Mouse (Mus musculus) cerebellum, adult (tissue): ENCODE data around the gene 5330417H12Rik.

Experiments used
- ATAC-seq: cut with Nextera tagmentation; 2 replicates; pipeline ENCODE4 v1.9.2; 2017; ENCODE audit warnings: mild to moderate bottlenecking, moderate library complexity, mixed read lengths; ENCODE audit not compliant: insufficient number of reproducible peaks, low FRiP score, low TSS enrichment

5330417H12Rik gene

DNA sequence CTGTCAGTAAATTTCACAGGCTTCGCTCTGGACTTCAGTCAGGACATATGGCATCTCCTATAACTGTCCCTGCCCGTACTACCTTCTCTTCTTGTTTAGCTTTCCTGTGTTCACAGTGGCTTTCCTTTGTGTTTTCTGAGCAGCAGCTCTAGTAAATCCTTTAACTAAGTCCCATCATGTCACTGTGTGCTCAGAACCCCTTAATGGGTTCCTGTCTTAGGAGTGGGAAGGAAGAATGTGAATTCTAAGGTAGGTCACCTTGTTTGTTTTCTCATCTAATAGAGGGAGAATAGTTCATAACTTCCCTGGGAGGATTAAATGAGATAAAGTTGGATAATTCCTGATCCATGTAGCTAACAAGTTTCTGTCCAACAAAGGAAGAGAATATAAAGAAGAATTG is at the start of gene 5330417H12Rik:
Gene 5330417H12Rik (minus strand): TSS at position 101 of the 400 bp plus-strand sequence.
- no peak for ATAC-seq

DNA sequence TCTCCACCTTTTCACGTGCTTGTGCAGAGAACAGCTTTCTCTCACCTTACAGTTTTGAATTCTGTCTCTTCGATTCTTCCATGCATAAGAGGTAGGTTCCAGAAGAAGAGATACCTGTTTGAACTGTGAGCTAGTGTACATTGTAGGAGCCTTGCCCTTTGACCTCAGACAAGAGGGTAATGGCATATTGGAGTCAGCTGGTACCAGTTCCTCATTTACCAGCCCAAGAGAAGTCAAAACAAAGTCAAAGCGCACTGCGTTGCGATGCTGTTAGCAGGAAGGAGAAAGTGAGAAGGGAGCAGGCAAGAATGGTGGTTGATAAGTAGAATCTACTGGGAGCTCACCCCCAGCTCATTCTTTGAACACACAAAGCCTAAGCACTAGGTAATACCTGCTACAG is 43.6 kb upstream of the 5330417H12Rik start:
- no peak for ATAC-seq

DNA sequence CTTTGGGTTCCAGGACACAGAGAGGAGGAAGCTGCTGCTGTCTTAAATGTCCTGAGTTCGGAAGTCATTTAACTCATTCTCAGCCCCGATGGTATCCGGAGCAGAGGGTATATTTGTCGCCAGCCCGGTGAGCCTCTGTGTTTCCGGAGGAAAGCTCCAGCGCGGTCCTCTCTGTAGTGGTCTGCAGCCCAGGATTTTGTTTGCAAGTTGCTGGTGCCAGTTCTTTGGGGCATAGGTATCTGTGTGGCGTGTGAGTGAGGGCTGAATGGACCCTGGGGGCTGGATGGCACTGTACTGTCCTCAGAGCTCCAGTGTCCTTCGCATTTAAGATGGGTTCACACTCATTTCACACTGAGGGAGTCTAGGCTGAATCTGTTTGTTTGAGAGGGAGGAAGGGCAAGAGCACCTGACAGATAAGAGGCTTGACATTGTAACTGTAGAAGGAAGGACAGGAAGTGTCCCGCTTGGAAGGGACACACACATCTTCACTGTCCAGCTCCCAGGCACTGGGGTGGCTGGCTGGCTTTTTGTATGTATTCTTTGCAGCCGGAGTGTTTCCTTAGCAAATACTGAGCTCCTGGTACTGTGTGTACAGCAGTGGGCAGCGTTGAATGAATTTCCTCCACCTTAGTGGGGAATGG is 41.4 kb upstream of the 5330417H12Rik start:
- no peak for ATAC-seq

DNA sequence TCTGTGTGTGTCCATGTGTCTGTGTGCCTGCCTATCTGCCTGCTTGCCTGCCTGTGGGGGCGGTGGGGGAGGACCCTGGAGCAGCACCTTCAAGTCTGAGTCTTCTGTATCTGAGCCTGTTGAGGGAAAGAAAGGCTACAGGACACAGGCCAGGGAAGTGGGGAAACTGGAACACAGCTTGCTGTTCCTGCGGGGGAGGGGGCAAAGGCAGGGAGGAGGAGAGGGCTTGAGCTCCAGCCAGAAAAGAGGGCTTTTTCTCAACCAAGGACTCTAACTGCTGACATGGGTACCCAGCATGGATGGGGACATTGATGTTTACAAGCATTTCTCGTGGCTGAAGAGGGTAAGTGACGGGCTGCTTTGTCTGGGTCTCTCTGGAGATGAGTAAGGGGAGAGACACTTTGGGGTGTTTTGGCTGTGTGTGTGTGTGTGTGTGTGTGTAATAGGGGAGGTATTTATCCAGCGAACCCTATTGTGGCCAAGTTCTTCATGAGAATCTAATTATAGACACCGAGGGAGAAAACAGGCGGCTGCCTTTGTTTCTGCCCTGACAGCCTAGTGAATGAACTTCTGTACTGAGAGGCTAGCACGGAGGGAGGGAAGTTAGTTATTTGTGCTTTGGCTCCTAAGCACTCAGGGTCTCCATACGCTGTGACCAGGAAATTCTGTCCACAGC is 40.8 kb upstream of the 5330417H12Rik start:
- ATAC-seq = no peak

DNA sequence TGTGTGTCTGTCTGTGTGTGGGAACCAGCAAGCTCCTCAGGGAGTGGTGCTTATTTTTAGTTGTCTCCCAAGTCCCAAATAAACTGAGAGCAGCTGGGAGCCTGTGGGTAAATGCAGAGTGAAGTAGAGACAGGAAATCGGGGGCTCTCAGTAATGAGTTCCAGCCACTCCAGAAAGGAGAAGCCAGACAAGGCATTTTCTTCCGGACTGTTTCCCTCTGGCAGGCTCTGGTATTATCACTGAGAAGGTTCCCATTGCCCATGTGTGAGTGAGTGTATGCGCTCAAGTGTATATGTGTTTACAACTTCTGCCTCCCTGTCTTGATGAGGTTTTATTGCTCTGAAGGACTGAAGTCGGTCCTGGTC is 40.2 kb upstream of the 5330417H12Rik start:
- no peak for ATAC-seq

DNA sequence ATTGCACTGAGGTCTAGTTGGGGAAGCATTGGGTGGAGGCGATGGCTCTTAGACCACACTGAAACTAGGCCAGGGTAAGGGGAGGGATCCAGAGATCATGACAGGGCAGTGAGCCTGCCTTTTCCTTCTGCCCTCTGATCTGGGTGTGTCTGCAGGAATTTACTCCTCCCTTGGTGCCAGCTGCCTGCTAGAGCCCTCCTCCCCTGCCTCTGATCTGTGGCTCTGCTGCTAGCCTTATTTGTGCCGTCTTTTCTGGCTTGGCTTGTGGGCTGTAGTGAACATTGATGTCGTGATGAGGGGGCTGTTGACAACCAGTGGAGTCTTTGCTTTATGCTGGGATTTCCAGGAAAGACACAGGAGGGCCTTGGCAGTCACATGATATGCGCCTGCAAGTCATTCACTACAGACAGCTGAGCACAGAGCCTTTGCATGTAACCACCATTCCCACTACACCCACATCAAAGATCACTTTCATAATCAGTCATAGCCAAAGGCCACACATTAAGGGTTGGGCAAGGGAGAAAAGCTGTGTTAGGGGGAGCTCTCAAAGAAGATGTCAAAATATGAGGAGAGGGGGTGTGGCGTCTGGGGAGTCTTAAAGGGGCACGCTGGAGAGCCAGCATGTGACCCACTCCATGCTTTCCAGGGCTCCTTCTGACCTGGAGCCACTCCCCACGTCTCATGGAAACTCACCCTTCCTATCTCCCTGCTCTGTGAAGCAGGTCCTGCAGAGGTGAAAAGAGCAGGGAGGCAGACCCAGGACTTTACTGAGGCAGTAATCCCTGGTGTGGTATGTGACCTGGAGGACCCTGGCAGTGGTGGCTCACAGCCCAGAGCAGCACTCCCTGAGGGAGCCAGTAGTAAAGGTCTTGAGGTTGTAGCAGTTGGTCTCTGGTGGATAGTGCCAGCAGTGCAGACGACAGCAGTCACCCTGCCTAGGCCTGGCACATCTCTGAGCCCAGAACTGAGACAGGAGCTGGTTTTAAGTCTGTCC is 39.4 kb upstream of the 5330417H12Rik start:
- no peak for ATAC-seq

DNA sequence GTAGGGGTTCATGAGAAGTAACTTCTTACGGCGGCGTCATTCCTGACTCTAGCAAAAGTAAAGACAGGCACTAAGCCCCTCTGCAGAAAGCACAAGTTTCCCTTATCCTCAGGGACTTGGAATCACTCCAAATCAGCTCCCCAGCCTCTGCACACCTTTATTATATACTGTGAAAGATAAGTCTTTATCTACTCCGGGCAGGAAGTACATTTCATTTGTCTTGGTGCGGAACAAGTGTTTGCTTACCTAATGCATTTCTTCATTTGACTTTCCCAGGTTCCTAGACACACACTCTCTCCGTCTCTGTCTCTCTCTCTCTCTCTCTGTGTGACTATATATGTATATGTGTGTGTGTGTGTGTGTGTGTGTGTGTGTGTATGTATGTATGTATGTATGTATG is 38.7 kb upstream of the 5330417H12Rik start:
- no peak for ATAC-seq

DNA sequence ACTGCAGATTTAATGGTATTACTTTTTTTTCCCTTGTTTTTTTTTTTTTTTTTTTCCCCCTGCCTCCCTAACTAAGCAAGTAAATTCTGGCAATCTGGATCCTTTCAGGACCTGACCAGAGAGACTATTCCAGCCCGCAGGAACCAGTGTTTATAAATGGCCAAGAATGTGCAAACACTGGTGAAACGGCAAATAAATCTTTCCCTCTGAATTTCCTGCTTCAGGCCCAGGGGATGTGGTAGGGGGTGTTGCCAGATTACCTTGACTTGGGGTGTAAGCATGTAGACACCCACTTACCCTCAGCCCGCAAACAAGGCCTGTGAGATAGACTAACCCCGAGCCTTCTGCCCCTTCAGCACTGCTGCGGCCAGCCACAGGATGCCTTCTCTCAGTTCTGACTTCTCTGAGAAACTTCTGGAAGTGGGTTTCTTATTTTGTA is 36.9 kb upstream of the 5330417H12Rik start:
- no peak for ATAC-seq

DNA sequence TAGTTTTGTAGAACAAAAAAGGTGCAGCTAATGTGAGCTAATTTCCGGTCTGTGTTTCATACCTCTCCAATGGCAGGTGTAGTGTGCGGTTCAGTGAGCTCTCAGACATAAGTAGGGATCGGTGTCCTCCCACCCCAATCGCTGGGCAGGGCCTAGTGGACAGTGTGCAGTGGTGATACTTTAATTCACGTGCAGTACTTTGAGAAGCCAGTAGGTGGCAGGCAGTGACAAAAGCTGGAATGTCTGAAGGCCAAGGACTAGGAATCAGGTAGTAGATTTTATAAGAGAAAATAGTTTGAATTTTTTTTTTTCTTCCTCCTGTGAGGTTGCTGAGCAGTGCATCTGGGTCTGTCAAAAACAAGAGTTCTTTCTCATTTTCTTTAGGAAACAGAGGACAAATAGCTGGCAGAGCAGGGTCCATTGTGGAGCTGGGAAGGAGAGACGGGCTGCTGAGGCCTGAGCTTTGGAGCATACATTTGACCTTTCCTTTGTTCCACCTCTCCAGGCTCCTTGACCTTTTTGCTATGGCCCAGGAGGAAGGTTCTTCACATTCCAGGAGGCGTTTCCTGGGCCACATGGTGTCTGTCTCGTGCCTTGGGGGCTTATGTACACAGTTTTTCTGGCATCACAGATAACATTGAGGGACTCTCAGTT is 36.4 kb upstream of the 5330417H12Rik start:
- 0 out of 2 replicates have a peak, but pooled peaks have one; percentile 54 for ATAC-seq

DNA sequence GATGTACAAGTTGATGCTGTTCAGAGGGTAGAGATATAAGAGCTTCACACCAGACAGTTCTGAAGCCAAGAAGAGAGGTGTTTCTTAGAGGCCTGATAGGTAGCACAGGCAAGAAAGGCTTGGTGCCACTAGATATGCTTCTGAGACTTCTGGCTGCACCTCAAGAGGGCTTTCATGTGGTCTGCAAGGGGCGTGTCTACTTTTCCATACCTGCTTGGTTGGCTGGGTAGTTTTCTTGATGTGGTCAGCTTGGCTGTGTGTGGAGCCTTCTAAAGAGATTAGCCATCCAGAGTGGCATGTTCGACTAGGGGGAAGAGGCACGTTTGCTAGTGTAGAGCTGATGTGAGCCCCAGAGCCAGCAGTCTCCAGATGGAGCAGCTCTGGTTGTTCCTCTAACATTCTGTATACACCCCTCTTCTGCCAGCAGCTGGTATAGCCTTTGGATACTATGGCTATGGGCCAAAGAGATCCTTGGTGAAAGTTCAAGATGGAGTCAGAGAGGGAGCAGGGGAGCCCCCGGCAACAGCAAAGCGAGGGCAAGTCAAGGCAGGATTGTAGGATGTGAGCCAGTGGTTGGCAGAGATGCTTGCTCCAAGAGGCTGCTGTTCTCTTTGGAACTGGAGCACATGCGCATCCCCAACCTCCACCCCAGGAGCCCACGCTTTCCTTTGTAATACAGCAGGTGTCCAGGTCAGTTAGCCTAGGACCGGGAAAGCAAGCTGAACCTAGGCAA is 34.4 kb upstream of the 5330417H12Rik start:
- ATAC-seq = no peak

DNA sequence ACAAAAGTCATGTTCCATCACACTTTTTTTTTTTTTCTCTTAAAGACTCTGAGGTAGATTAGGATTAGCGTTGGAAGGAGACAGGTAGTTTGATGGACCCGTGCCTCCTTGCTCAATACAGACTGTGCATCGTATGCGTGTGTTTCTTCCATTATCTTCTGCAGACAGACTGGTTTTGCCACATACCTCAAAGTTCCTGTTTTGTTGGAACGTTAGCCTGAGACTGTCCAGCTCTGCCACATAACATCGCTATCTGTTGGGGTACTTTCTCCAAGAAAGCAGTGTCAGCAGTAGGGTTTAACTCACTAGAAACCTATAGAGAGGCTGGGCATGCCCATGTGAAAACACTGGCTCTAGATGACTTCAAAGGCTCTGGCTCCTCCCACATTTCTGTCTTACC is 31.5 kb upstream of the 5330417H12Rik start:
- no peak for ATAC-seq

DNA sequence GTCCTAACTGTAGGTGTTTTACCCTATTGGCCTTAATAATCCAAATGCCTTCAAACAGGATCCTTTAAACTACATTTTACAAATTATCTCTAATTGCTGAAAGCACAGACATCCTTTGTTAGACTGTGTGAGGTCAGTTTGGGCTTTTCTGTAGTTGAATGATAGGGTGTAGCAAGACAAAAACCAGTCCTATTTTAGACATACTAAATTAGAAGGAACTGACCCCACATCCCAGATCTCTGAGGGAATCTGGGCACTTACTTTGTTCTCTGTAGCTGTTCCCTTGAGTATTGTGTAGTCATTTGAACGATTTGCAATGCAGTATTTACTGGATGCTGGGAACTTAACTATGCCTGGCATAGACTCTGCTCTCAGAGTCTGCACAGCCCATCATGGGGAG is 26.9 kb upstream of the 5330417H12Rik start:
- ATAC-seq = no peak

DNA sequence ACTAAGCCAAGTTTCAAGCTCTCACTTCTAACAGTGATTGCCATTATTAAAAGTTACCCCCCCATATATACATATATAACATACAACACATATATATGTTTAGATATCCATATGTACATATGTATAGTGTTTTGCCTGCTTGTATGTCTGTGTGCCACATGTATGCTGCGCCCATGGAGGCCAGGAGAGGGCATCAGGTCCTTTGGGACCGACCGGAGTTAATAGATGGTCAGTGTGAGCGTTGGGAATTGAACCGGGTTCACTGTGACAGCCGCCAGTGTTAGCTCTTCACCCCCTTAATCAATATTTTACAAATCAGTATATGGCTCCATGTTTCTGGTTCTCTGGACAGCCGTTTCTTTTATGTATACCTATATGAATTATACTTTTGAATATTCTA is 25.0 kb upstream of the 5330417H12Rik start:
- ATAC-seq = no peak

DNA sequence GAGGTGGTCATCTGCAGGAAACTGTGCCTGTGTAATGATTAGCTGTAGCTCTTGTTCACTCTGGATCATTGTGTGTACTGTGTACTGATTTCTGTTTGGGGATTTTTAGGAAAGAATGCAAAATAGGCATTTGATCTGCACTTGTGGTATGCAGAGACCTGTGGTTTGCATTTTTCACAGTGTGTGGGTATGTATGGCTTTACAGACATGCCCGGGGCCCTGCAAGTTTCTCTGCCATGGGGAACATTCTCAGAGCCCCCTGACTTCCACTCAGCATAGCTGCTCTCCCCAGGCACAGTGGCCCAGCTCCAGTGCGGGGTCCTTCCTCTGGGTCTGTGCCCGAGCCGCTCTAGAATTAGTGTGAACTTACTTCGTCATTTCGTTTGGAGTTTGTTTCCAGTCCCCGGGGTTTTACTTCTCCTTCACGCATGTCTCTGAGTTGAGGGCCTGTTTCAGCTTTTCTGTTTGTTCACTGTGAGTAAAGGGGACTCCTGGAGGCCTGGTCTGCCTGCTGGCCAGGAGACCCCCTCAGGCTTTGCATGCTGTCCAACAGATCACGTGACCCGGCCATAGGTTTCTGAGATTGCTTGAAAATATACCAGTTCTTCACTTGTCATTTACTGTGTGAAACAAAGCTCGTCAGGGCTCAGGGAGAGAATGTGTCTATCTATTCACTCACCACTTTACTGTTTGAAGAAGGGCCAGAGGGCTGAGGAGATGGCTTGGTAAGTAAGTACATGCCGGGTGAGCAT is 24.2 kb upstream of the 5330417H12Rik start:
- ATAC-seq = no peak

DNA sequence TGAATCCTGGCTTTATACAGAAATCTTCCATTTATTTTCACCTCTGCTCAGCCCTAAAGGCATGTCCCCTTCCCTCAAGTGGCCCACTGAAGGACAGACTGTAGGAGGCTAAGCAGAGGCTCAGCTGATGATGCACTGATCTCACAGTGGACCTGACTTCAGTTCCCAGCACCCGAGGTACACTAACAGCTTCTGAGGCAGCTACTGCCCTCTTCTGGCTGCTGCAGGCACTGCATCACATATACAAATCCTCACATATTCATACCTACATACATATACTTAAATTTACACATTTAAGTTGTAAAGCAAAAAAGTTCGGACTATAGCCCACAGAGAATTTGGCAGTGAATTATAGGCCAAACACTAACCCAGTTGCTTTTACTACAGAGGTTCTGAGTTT is 20.0 kb upstream of the 5330417H12Rik start:
- ATAC-seq = no peak

DNA sequence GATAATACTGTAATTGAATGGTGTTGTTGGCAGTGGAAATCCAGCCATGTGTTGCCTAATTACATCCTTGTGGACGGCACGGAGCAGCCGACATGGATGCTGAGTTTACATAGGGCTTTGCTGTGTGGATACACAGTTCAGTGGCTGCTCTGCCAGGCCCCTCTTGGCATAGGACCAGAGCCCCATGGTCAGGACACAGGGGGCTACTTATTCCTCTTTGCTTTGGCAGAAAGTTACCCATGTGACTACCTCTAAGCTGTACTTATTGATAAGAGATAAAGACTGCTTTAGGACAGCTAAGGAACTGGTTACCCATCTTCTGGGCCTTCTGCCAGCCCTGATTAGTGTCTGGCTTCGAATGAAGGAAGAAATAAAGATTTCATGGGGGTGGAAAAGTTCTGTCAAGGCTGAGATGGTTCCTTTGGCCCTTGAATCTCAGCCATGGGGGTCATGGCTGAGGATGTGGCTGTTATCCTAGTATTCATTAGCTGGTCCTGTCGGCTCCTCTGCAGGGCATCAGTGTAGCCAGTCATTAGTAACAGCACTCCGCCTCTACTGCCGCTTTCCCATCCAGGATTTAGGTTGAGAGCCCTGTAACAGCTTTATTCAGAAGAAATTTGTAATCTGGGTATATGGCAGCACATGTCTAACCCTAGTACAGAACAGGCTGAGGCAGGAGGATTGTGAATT is 17.8 kb upstream of the 5330417H12Rik start:
- ATAC-seq = no peak

DNA sequence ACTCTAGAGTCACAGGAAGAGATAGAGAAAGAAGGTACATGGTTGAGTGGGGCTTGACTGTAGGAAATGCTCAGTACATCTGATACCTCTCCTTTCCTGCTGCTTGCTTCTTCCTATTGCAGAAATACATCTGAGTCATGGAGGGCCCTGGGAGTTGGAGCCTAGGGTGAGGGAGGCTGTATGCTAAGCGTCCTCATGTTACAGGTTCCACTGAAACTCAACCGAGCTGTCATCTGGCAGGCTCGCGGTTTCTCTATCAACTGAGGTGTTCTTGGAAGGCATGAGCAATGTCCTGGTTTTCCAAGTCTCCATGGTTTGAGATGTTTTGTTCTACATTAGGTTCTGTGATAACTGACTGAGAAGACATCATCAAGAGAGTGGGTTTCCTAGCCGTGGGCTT is 13.1 kb upstream of the 5330417H12Rik start:
- ATAC-seq = no peak

DNA sequence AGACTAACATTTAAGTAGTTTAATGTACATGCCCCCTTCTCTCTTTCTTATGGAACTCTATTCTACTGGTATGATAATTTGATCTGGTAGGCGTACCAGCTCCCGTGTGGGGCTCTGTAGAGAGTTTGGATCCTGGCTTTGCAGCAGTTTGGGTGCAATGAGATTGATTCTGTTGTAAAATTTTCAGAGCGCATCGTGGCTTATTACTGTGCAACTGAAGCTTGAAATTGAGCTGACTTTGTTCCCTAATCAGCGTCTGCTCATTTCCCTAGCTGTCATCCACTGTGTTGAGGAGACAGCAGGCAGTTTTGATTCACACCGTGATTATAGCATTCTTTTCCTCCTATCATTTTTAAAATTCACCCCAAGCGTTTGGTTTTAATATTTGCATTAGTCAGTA is 12.4 kb upstream of the 5330417H12Rik start:
- no peak for ATAC-seq

DNA sequence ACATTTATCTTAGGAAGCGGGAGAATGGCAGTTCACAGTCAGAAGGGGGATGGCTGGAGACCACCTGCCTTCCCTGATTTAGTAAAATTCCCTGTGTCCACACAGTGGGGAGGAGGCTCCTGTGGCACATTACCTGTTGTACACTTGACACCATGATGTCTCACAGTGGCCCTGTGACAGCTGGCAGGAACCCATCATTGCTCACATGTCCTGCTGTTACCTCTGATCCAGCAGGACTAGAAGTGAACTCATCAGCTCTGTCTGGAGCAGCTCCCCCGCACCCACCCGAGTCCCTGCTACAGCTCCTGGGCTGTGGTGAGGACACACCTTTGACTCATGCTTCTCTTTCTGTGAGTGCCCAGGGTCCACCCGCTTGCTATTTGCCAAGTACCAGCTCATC is 8.2 kb upstream of the 5330417H12Rik start:
- ATAC-seq = no peak
